Mouse (Mus musculus): ENCODE data around the gene Chic2. TPM values are rescaled to one million over a fixed set of nuclear protein-coding genes. Genes with fewer than 3 reads are reported as not detected.

The Chic2 gene
- 10 to 100 TPM; 29.2 to 31.2 TPM for total RNA-seq (2021)
- long read RNA-seq, experiment 1, full-length matches to known transcripts = 43 of 45 reads
- long read RNA-seq, experiment 1, partial matches to known transcripts = 1 of 45 reads
- long read RNA-seq, experiment 1, other reads (novel, unspliced or antisense) = 1 of 45 reads
- long read RNA-seq, experiment 2, full-length matches to known transcripts = 46 of 50 reads
- long read RNA-seq, experiment 2, partial matches to known transcripts = 1 of 50 reads
- long read RNA-seq, experiment 2, other reads (novel, unspliced or antisense) = 3 of 50 reads

DNA sequence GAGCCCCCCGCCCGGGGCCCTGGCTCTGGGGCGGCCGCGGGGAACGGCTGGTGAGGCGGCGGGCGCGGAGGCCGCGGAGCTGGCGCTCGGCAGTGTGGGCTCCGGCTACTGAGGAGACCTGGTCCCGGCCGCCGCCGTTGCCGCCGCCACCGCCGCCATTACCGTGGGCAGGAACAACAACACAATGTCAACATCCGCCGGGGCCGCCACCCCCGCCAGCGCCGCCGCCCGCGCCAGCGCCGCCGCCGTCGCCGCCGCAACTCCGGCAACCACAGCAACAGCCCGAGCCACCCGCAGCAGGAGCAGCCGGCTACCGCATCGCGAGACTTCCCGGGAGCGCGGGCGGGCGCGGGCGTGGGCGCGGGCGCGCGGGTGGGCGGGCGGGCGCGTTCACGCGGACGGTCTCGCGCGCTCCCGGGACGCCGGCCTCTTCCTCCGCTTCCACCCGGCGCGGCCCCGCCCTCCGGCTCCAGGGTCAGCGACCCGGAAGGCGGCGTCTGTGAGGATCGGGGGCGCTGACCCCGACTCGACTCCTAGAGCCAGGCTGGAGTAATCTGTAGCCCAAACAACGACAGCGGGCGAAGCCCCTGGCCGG, at the start of gene Chic2:
Gene Chic2 (minus strand): TSS at position 465 of the 595 bp plus-strand sequence.
- peak; percentile 85 to 88 for DNase-seq (ENCODE audit: low spot score in 2 of 2)

DNA sequence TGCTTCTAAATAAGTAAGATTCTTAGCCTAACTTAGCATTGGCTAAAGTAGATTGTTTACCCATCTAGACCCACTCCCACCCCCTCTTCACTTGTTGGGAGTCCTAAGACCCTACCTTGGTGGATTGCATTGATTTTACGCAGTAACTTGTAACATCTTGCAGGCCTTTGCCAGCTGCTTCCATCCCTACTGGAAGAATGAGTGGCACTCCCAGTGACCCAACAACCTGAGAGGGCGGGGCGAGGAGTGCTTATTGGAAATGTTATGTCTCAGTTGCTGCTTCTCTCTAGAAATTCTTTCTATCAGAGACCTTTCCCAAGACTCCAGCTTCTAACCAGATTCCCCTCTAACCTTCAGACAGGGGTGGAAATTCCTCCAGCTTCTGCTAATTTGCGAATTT, 41.3 kb upstream of the Chic2 start:
- DNase-seq (ENCODE audit: low spot score in 2 of 2) = no peak

DNA sequence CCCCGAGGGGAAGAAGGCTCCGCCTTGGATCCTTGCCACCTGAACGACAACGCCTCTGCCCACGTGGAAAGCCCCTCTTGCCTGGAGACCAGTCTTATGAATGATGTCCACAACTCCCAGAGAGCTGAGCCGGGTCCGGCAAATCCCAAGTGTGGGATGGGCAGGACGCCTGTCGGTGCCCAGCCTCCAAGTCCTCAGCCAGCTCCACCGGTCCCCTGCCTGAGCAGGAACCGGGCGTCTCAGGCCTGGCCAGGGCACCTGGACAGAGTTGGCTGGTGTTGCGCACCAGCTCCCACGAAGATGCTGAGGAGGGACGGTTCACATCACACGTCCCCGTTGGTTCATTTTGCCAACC, 40.9 kb upstream of the Chic2 start:
- DNase-seq (ENCODE audit: low spot score in 2 of 2) = no peak

DNA sequence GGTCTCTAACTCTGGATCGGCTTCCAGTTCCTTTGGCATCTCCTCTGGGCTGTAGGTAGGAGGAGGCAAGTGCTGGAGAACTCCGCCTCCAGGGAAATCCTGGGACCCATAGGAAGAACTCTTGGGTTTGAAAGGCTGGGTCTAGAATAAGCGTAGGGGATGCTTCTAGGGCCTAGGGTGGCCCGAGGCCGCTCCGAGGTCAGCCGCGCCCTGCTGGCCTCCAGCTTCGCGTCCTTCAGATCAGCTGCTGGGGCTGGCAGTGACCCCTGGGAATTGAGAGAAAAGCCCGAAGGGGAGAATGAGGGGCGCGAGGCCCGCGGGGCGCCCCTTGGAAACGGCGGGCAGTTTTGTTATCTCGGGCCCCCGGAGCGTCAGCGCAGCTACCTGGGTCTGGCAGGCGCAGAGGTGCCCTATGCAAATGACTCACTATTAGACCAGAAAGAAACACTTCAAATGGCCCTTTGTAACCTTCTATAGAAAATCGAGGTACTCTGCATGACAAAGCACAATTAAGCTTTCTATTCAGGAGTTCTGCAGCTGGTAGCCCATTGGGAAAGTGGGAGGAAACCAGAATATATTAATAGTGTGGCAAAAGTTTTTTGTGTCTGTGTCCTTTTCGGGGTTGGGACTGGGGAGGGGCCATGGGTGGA, 40.4 kb upstream of the Chic2 start:
- DNase-seq (ENCODE audit: low spot score in 2 of 2) = no peak

DNA sequence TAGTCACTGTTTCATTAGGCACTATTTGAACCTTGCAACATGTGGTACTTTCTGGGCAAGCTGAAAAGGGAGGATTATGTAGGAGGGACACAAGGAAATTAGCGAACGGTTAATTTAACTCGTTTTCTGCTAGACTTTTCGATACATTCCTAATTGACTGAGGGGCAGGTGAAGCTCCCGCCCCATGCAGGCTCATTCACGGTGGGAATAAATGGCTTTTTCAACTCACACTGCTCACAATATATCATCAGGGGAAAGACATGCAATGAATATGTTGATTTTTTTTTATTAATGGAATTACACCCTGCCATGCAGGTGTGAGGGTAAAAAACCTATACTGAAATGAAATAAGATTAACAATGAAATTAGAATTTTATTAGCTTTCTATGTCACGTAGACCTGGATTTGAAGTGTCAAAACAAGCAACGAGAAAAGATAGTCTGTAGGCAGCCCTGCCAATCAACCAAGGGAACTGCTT, 39.9 kb upstream of the Chic2 start:
- no peak for DNase-seq (ENCODE audit: low spot score in 2 of 2)

DNA sequence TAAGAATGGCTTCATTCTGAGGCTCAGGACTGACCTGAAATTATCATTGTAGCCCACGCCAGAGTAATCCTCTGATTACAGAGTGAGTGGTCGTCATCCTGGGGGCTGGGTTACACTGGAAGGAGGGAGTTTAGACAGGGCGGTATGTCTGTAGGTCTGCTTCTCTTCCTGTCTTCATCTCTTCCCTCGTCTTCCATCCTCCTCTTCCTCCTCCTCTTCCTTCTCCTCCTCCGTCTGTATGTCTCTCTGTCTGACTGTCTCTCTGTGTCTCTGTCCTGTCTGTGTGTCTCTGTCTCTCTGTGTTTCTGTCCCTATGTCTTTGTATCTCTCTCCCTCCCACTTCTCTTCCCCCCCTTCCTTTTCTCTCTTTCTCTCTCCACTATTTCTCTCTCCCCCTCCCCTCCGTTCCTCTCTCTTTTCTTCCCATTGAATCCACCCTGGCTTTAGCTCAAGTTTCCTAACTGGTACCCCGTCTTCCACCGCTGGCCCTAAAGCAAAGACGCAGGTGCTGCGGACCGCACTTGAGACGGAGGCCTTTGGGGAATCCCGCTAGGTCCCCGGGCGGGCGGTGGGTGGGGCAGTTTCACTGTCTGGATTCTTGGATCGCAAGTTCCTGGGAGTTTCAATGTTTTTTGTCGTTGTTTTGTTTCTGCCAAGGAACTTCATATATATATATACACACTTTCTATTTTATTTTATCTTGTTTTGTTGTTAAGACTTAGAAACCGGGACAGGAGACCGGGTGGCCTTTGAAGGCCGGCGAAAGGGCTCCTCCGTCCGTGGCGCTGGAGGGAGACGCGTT, 39.2 kb upstream of the Chic2 start:
- no peak for DNase-seq (ENCODE audit: low spot score in 2 of 2)

DNA sequence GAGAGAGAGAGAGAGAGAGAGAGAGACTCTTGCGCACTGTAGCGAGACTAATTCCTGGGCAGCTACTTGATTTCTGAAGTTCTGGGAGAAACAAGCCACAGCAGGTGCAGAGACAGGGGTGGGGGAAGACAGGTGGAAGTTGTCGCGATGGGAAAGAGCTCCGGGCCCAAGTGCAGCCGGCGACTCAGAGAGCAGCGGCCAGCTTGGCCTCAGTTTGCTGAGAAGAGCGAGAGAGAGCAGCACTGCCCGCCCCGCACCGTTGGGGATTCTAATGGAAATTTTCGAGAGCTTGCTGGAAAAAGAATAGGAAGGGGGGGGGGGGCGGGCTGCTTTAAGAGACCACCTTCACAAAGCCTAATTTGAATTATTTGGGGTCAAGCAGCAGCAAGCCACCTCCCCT, 38.5 kb upstream of the Chic2 start:
- DNase-seq (ENCODE audit: low spot score in 2 of 2) = no peak

DNA sequence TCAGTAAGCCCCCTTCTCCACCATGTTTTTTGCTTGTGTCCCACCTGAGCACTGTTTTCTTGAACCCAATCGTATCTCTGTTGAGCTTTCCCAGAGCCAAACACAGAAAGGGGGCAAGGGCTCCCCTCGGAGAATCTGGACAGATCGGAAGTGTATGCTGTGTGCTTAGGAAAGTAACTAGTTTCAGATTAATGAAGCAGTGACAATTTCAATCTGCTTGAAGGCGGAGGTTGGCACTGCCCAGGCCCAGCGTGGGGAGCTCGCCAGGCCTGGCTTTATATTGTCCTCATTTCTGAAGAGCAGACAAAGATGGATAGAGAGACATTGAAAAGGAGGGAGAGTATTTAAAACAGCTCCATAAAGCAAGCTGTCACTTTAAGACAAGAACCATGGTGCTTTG, 37.9 kb upstream of the Chic2 start:
- no peak for DNase-seq (ENCODE audit: low spot score in 2 of 2)

DNA sequence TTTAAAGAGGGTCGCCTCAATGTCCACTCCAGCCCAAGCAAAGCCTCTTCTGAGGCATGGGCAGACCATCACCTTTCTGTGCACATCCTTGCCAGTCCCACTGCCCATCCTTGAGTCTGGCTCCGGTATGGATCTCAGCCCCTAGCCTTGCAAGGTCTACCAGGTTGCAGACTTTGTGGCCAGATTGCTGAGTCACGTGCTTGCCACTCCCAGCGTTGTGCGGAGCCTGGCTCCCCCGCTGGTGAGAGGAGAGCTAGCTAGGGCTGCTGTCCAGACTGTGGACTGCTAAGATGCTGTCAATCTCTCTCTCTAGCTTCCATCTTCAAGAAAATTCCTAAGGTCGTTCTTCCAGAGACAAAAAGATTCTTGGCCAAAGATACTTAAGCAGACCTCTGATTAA, 35.0 kb upstream of the Chic2 start:
- no peak for DNase-seq (ENCODE audit: low spot score in 2 of 2)

DNA sequence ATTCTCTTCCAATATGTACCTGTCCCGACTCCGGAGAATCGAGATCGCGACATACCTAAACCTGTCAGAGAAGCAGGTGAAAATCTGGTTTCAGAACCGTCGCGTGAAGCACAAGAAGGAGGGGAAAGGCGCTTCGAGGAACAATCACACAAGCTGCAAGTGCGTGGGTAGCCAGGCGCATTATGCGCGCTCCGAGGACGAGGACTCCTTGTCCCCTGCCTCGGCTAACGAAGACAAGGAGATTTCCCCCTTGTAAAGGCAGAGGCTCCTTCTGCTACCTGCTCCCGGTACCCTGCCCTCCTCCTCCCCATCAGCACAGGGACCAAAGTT, 32.4 kb upstream of the Chic2 start:
- no peak for DNase-seq (ENCODE audit: low spot score in 2 of 2)

DNA sequence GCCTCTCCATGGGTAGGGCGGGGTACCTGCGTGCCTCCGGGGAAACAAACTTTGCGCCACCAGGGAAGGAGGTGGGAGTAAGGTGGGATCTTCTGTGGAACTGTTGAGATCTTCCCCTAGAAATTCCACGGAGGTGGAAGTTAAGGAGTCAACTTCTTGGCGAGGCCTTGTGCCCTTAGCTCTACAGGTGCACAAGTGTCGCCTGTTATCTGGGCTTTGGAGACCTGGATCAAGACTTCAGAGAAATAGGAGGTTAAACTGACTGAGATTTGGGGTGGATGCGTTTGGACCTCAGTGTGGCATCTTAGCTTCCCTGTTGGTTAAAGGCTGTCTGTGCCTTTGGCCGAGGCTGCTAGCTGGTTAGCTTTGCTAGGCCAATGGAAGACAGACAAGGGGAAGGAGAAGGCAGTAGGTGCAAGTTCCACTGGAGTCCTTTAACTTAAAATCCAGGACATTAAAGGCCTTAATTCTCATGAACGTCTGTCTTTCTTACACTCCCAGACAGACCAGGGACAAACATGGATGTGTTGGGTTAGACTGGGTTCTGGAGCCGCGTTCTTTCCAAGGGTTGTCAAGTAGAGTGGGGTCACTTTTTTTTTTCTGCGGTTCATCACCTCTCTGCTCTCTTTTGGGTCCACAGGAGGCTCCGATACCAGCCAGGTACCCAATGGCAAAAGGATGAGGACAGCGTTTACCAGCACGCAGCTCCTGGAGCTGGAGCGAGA, 31.9 kb upstream of the Chic2 start:
- no peak for DNase-seq (ENCODE audit: low spot score in 2 of 2)

DNA sequence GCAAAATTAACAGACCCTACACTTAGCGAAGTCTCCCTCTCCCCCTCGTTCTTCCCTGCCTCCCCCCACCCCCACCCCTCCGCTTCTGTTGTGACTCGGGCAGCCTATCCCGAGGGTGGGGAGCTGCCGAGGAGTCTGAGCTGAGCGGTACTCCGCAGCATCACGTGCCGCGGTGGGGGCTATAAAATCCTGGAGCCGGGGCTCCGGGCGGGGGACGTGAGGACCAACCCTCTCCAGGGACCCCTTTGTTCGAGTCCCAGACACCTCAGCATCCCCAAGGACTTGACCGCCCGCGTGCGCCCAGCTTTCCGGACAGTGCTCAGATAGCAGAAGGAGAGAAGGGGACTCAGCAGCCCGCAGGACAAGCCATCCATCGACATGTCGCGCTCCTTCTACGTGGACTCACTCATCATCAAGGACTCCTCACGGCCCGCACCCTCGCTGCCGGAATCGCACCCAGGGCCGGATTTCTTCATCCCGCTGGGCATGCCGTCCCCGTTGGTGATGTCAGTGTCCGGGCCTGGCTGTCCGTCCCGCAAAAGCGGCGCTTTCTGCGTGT, 30.9 kb upstream of the Chic2 start, which contains the start of gene Gsx2:
Gene Gsx2 (plus strand): TSS at position 219 of the 559 bp plus-strand sequence.
- no peak for DNase-seq (ENCODE audit: low spot score in 2 of 2)

DNA sequence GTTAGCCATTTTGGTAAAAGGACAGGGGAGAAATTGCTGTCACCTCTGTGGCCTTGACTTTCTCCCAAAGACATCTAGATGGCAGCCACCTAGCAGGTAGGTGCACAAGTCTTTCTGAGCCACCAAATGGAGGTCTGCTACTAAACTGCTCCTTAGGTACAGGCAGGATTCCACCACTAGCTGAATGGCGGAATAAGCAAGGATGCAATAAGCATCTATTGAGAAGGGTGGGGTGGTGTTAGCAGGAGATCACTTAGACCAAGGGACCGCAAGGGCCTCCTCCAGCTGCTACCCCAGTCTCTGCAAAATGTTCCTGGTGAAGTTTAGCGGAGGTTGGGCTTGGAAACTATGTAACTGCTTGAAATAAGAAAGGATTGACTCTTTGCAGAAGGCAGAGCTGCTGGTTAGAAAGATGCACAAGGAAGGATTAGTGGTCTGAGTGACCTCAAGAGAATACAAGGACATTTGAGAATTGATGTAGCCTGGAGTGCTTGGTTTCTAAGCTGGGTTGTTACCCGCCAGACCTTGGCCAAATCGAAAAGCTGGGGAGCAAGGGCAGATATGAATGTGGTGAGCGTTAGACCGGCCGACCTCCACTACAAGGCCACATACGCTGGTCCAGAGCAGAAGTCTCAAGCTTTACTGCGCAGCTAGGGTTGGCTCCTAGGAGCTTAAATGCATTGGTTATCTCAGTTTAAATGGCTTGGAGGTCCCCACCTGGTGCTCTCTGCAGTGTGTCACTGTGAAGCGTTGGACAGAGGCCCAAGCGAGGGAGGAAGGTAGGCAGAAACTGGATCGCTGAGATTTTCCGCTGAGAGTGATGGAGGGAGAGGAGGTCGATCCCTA, 30.2 kb upstream of the Chic2 start:
- DNase-seq (ENCODE audit: low spot score in 2 of 2) = no peak

DNA sequence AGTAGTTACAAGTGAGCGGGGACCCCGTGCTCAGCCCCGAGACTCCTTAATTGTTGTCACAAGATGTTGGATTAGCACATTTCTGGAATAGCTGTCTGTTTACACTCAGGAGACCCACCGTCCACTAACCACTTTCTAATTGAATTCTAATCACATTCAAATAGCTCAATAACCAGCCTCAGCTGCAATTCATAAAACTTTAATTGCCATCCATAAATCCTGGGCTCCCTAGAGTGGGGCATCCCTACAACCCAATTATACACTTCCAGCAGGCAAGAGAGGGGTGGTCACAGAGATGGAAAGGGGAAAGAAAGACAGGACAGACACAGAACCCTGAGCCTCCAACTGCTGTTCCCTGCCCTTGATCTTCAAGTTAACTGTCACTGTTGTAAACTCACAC, 29.6 kb upstream of the Chic2 start:
- DNase-seq (ENCODE audit: low spot score in 2 of 2) = no peak

DNA sequence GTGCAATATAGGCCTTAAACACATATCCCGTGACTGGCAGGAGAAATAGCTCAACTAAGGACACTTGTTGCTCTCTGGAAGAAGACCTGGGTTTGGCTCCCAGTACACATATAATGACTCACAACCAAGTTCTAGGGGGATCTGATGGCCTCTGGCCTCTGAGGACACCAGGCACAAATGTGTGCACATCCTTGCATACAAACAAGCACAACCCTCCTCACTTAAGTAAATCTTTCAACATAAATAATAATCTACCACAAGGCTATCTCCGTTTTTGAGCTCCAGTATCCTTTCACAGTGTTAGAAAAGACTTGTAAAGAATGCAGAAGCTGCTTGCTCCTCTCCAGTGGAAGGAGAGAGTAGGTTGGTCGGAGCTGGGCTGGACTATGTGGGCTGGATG, 29.1 kb upstream of the Chic2 start:
- no peak for DNase-seq (ENCODE audit: low spot score in 2 of 2)

DNA sequence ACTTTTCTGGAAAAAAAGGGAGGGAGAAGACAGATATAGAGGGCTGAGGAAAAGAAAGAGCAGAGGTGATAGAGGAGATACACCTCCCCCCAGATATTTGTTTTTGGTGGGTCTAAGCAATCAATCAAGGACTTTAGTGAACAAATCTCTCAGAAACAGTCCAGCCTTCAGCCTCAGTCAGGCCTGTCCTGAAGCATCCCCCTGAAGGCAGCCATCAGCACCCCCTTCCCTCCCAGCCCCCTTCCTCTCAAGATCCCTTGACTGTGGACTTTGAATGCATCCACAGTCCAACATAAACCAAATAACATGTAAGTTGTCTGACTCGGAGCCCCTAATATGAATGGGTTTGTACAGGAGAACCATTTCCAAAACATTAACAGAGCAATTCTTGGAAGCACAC, 28.6 kb upstream of the Chic2 start:
- no peak for DNase-seq (ENCODE audit: low spot score in 2 of 2)

DNA sequence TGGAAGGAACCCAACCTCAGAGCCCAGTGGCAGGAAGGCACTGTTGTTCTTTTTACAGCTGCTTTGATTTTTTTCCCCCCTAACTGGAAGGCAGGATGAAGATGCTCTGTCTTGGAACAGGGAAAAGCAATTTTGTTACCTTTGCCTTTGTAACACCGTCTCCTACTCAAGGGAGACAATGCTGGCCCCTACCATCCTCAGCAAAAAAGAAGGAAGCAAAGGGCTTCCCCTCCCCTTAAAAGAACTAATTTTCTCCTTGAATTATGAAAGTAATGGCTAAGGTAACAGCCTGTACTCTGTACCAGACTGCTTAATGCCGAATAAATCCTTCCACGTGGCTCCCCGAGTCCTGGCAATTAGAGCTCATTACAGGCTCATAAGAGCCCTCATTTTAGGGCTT, 28.0 kb upstream of the Chic2 start:
- no peak for DNase-seq (ENCODE audit: low spot score in 2 of 2)

DNA sequence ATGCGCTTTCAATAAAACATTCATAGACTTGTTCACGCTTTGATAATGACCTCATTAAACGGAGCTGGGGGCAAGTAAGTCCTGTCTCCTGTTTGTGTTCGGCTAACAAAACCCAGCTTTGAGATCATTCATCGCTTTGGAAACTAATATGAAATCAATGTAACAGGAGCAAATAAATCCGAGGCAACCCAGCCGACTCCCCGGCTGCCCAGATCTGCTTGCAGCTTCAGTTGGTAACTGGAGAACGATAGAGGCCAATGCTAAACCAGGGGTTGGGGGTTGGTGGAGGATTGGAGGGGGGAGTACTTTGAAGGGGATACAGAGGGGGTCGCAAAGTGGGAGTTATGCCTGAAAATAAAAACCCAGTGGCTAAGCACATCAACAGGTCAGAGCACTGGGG, 27.4 kb upstream of the Chic2 start:
- DNase-seq (ENCODE audit: low spot score in 2 of 2) = no peak

DNA sequence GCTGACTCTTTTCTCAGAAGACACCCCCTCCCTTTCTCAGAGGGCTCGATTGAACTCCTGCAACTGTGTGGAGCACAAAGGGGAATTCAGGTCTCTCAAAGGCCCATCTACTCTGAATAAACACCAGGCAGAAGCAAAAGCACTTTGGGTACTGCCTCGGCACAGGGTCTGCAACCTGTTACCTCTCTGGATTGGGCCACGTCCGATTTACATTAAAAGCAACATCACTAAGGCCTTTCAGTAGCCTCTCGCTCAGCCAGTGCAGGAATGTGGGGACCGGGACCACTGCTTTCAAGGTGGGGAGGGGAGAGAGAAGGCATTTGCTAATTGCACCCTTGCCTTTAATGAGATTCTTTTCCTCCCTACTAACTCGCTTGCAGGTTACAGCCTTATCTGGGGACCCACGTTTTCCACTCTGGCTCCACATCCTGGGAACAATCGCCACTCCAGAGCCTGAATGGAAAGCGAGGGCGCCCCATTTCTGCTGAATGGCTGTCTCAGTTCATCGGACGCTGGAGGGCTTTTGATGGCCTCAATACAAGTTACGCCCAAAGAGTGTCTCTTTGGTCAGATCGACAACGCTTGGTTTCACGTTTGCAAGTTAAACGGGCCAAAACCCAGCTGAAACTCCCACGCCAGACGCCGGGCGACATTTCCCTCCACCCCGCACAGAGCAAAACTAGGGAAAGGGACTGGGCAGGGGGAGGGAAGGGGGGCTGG, 26.2 kb upstream of the Chic2 start:
- DNase-seq (ENCODE audit: low spot score in 2 of 2) = no peak

Data from gastrocnemius, postnatal 4 days (tissue).